Mouse (Mus musculus): ENCODE results near the gene Rps3. TPM values are rescaled to one million over a fixed set of nuclear protein-coding genes. Genes with fewer than 3 reads are reported as not detected.
A peak's percentile ranks its signal among the peaks of the same experiment; 100 is the strongest.

Rps3 gene
- total RNA-seq, 2 experiments from 2014 or later, result 484 to 545 TPM

- DNase-seq (ENCODE audit: low spot score in 2 of 2), result no peak
Observed at GRCm38 (mm10) chr7:99445833-99446232, 37.7 kb downstream of the Rps3 start.

- DNase-seq (ENCODE audit: low spot score in 2 of 2), result no peak
Observed at GRCm38 (mm10) chr7:99444012-99444411, 39.5 kb downstream of the Rps3 start.

- no peak for DNase-seq (ENCODE audit: low spot score in 2 of 2)
Observed at GRCm38 (mm10) chr7:99443164-99443563, 40.4 kb downstream of the Rps3 start.

- peak in 1 of 2 experiments; percentile 39 for DNase-seq (ENCODE audit: low spot score in 2 of 2)
Observed at GRCm38 (mm10) chr7:99441534-99442072, 41.9 kb downstream of the Rps3 start.

- no peak for DNase-seq (ENCODE audit: low spot score in 2 of 2)
Observed at GRCm38 (mm10) chr7:99438881-99439280, 44.7 kb downstream of the Rps3 start.

- DNase-seq (ENCODE audit: low spot score in 2 of 2), result no peak
Observed at GRCm38 (mm10) chr7:99436530-99436929, 47.0 kb downstream of the Rps3 start.

- no peak for DNase-seq (ENCODE audit: low spot score in 2 of 2)
Observed at GRCm38 (mm10) chr7:99434672-99435250, 48.8 kb downstream of the Rps3 start.

- DNase-seq (ENCODE audit: low spot score in 2 of 2), result no peak
Observed at GRCm38 (mm10) chr7:99432863-99433262, 50.7 kb downstream of the Rps3 start.

GRCm38 (mm10) chr7:99432248-99432647 lies 51.3 kb downstream of the Rps3 start:
- no peak for DNase-seq (ENCODE audit: low spot score in 2 of 2)

- DNase-seq (ENCODE audit: low spot score in 2 of 2), result no peak
Observed at GRCm38 (mm10) chr7:99430246-99430645, 53.3 kb downstream of the Rps3 start.

- DNase-seq (ENCODE audit: low spot score in 2 of 2), result no peak
Observed at GRCm38 (mm10) chr7:99429786-99430185, 53.8 kb downstream of the Rps3 start.

GRCm38 (mm10) chr7:99428836-99429235 lies 54.7 kb downstream of the Rps3 start:
- DNase-seq (ENCODE audit: low spot score in 2 of 2), result no peak

GRCm38 (mm10) chr7:99427987-99428386 lies 55.6 kb downstream of the Rps3 start:
- DNase-seq (ENCODE audit: low spot score in 2 of 2), result no peak

Other genes starting within 250 kb of the Rps3 start
- under 1 TPM; 0.15 to 0.16 TPM for gene Mogat2, start 245.1 kb downstream of the Rps3 start, total RNA-seq (2021)
- gene Map6, start 216.3 kb downstream of the Rps3 start, total RNA-seq (2021), result 10 to 100 TPM in 1 of 2 experiments, 1 to 10 TPM in 1; 8.3 to 11.5 TPM
- gene Serpinh1, start 130.5 kb downstream of the Rps3 start, total RNA-seq (2021), result 100 to 1,000 TPM; 409 to 535 TPM
- gene Gdpd5, start 102.3 kb downstream of the Rps3 start, total RNA-seq (2021), result 10 to 100 TPM; 17.1 to 19.2 TPM
- 1 to 10 TPM in 1 of 2 experiments, under 1 TPM in 1; 0.91 to 1.5 TPM for gene Klhl35, start 17.7 kb downstream of the Rps3 start, total RNA-seq (2021)
- 10 to 100 TPM; 30.7 to 32.6 TPM for gene Arrb1, start 51.7 kb upstream of the Rps3 start, total RNA-seq (2021)
- 10 to 100 TPM; 28.6 to 32.5 TPM for gene Tpbgl, start 143.4 kb upstream of the Rps3 start, total RNA-seq (2021)
- gene Slco2b1, start 227.6 kb upstream of the Rps3 start, total RNA-seq (2021), result 1 to 10 TPM; 8.0 to 9.1 TPM
- gene Olfr520, start 246.5 kb upstream of the Rps3 start, total RNA-seq (2021), result under 1 TPM in 1 of 2 experiments, not detected in 1; 0.21 TPM